Mouse (Mus musculus): Measurements from ENCODE around the gene Emc4.

The Emc4 gene

GRCm38 (mm10) chr2:112337211-112337610, 30.6 kb downstream of the Emc4 start:
- DNase-seq (ENCODE audit: low spot score): no peak

GRCm38 (mm10) chr2:112332051-112332898, 35.6 kb downstream of the Emc4 start:
- no peak for DNase-seq (ENCODE audit: low spot score)

GRCm38 (mm10) chr2:112328069-112328777, 39.6 kb downstream of the Emc4 start:
- DNase-seq (ENCODE audit: low spot score): no peak

- DNase-seq (ENCODE audit: low spot score): no peak
Measured at GRCm38 (mm10) chr2:112318905-112319304, 48.9 kb downstream of the Emc4 start.

GRCm38 (mm10) chr2:112318227-112318626, 49.6 kb downstream of the Emc4 start:
- no peak for DNase-seq (ENCODE audit: low spot score)

- no peak for DNase-seq (ENCODE audit: low spot score)
Measured at GRCm38 (mm10) chr2:112315638-112316037, 52.2 kb downstream of the Emc4 start.
